Mouse (Mus musculus): ENCODE measurements around the gene Vti1a.

The Vti1a gene

GRCm38 (mm10) chr19:55315452-55316108 is 515 bp upstream of the Vti1a start, which contains the start of gene Zdhhc6:
Gene Zdhhc6 (minus strand): TSS chr19:55316032.
- DNase-seq (ENCODE audit: low read depth): no peak

GRCm38 (mm10) chr19:55316901-55317300 is 806 bp downstream of the Vti1a start:
- no peak for DNase-seq (ENCODE audit: low read depth)

- no peak for DNase-seq (ENCODE audit: low read depth)
Observed at GRCm38 (mm10) chr19:55319036-55319435, 2.9 kb downstream of the Vti1a start.

- DNase-seq (ENCODE audit: low read depth): no peak
Observed at GRCm38 (mm10) chr19:55319521-55319920, 3.4 kb downstream of the Vti1a start.

- DNase-seq (ENCODE audit: low read depth): no peak
Observed at GRCm38 (mm10) chr19:55322604-55323003, 6.5 kb downstream of the Vti1a start.

- DNase-seq (ENCODE audit: low read depth): no peak
Observed at GRCm38 (mm10) chr19:55327510-55327909, 11.4 kb downstream of the Vti1a start.

- DNase-seq (ENCODE audit: low read depth): no peak
Observed at GRCm38 (mm10) chr19:55331776-55332175, 15.7 kb downstream of the Vti1a start.

- peak; percentile 83 for DNase-seq (ENCODE audit: low read depth)
Observed at GRCm38 (mm10) chr19:55332641-55333268, 16.7 kb downstream of the Vti1a start.

GRCm38 (mm10) chr19:55335881-55336280 is 19.8 kb downstream of the Vti1a start:
- peak; percentile 43 for DNase-seq (ENCODE audit: low read depth)

GRCm38 (mm10) chr19:55336441-55336840 is 20.3 kb downstream of the Vti1a start:
- no peak for DNase-seq (ENCODE audit: low read depth)

GRCm38 (mm10) chr19:55337066-55337465 is 21.0 kb downstream of the Vti1a start:
- no peak for DNase-seq (ENCODE audit: low read depth)

GRCm38 (mm10) chr19:55337664-55338063 is 21.6 kb downstream of the Vti1a start:
- DNase-seq (ENCODE audit: low read depth): no peak

GRCm38 (mm10) chr19:55340521-55340920 is 24.4 kb downstream of the Vti1a start:
- DNase-seq (ENCODE audit: low read depth): no peak

GRCm38 (mm10) chr19:55341377-55341776 is 25.3 kb downstream of the Vti1a start:
- no peak for DNase-seq (ENCODE audit: low read depth)

GRCm38 (mm10) chr19:55342423-55342822 is 26.3 kb downstream of the Vti1a start:
- DNase-seq (ENCODE audit: low read depth): no peak

GRCm38 (mm10) chr19:55343274-55343673 is 27.2 kb downstream of the Vti1a start:
- DNase-seq (ENCODE audit: low read depth): no peak

GRCm38 (mm10) chr19:55348187-55348586 is 32.1 kb downstream of the Vti1a start:
- no peak for DNase-seq (ENCODE audit: low read depth)

GRCm38 (mm10) chr19:55350673-55351378 is 34.7 kb downstream of the Vti1a start:
- DNase-seq (ENCODE audit: low read depth): no peak

GRCm38 (mm10) chr19:55362606-55363005 is 46.5 kb downstream of the Vti1a start:
- DNase-seq (ENCODE audit: low read depth): no peak

- no peak for DNase-seq (ENCODE audit: low read depth)
Observed at GRCm38 (mm10) chr19:55369691-55370090, 53.6 kb downstream of the Vti1a start.

- no peak for DNase-seq (ENCODE audit: low read depth)
Observed at GRCm38 (mm10) chr19:55376331-55376730, 60.2 kb downstream of the Vti1a start.

- DNase-seq (ENCODE audit: low read depth): no peak
Observed at GRCm38 (mm10) chr19:55377465-55377864, 61.4 kb downstream of the Vti1a start.

- no peak for DNase-seq (ENCODE audit: low read depth)
Observed at GRCm38 (mm10) chr19:55378884-55379283, 62.8 kb downstream of the Vti1a start.
